Mouse (Mus musculus) small intestine, adult 2 months (tissue): ENCODE measurements around the gene Rai1.

ENCODE experiments used
- CTCF ChIP-seq: fragments of 200-500 bp; IDR thresholded peaks from 2 replicates; pipeline ENCODE4 v1.5.1; 2012; ENCODE audit warnings: low read depth, mild to moderate bottlenecking, control low read depth, inconsistent platforms, low read length, moderate library complexity, mixed read lengths; ENCODE audit not compliant: insufficient replicate concordance, insufficient read length; ENCODE audit errors: extremely low read depth
- POLR2A ChIP-seq: fragments of 200-500 bp; IDR thresholded peaks from 2 replicates; pipeline ENCODE4 v1.6.1; 2012; ENCODE audit warnings: low read depth, mild to moderate bottlenecking, control low read depth, inconsistent platforms, low read length, moderate library complexity

- TF ChIP-seq CTCF (no peak), POLR2A (no peak)
Observed at GRCm38 (mm10) chr11:60221425-60221824, 116.6 kb downstream of the Rai1 start.
